Mouse (Mus musculus) splenic B cell, adult 2 months (primary cell): ENCODE data around the gene Foxj3.

Experiments used
- DNase-seq: peaks from one replicate; pipeline ENCODE4 v3.0.0-alpha.2; 2011; ENCODE audit warnings: low read depth, low spot score
- H3K27me3 ChIP-seq: 2 replicates; pipeline ENCODE4 v1.6.1; 2012; ENCODE audit warnings: mild to moderate bottlenecking, low read length, moderate library complexity, mixed read lengths; ENCODE audit not compliant: control insufficient read depth, poor library complexity, insufficient read depth, severe bottlenecking
- H3K36me3 ChIP-seq: 2 replicates; pipeline ENCODE4 v1.6.1; 2012; ENCODE audit warnings: mild to moderate bottlenecking, low read length, moderate library complexity, mixed read lengths; ENCODE audit not compliant: control insufficient read depth, poor library complexity, insufficient read depth, severe bottlenecking

The Foxj3 gene

GRCm38 (mm10) chr4:119637176-119637845, 100.5 kb downstream of the Foxj3 start, which contains the start of gene Guca2a:
TSS of gene Guca2a (plus strand) at chr4:119637704.
- no peaks in the 10 kb centered on the region for H3K36me3 ChIP-seq
- DNase-seq = no peak
- no peaks in the 10 kb centered on the region for H3K27me3 ChIP-seq

GRCm38 (mm10) chr4:119637946-119638345, 101.1 kb downstream of the Foxj3 start:
- no peaks in the 10 kb centered on the region for H3K27me3 ChIP-seq

GRCm38 (mm10) chr4:119638656-119639055, 101.9 kb downstream of the Foxj3 start:
- no peaks in the 10 kb centered on the region for H3K36me3 ChIP-seq
- no peak for DNase-seq
- H3K27me3 ChIP-seq = no peaks in the 10 kb centered on the region

More at GRCm38 (mm10) chr4:119637946-119638345, 101.1 kb downstream of the Foxj3 start:
- no peak for DNase-seq
- H3K36me3 ChIP-seq = no peaks in the 10 kb centered on the region

GRCm38 (mm10) chr4:119642666-119643065, 105.9 kb downstream of the Foxj3 start:
- Histone ChIP-seq H3K27me3 (no peaks in the 10 kb centered on the region), H3K36me3 (no peaks in the 10 kb centered on the region)
- DNase-seq = peak; percentile 19

- H3K36me3 ChIP-seq = no peaks in the 10 kb centered on the region
- H3K27me3 ChIP-seq = no peaks in the 10 kb centered on the region
- DNase-seq = no peak
These were observed 120.2 kb downstream of the Foxj3 start for GRCm38 (mm10) chr4:119657011-119657410.

GRCm38 (mm10) chr4:119658246-119658645, 121.4 kb downstream of the Foxj3 start:
- Histone ChIP-seq H3K27me3 (no peaks in the 10 kb centered on the region), H3K36me3 (no peaks in the 10 kb centered on the region)
- DNase-seq = no peak

- Histone ChIP-seq H3K27me3 (no peaks in the 10 kb centered on the region), H3K36me3 (no peaks in the 10 kb centered on the region)
- DNase-seq = no peak
These were observed 121.9 kb downstream of the Foxj3 start, which contains the start of gene Guca2b for GRCm38 (mm10) chr4:119658731-119659130. TSS of gene Guca2b (minus strand) at chr4:119658954.

- no peaks in the 10 kb centered on the region for H3K27me3 ChIP-seq
- DNase-seq = no peak
- H3K36me3 ChIP-seq = no peaks in the 10 kb centered on the region
These were observed 123.2 kb downstream of the Foxj3 start for GRCm38 (mm10) chr4:119660007-119660406.

GRCm38 (mm10) chr4:119662151-119662550, 125.3 kb downstream of the Foxj3 start:
- DNase-seq = no peak
- no peaks in the 10 kb centered on the region for H3K36me3 ChIP-seq
- no peaks in the 10 kb centered on the region for H3K27me3 ChIP-seq

GRCm38 (mm10) chr4:119662976-119663375, 126.2 kb downstream of the Foxj3 start:
- H3K36me3 ChIP-seq = no peaks in the 10 kb centered on the region
- no peaks in the 10 kb centered on the region for H3K27me3 ChIP-seq
- DNase-seq = no peak

GRCm38 (mm10) chr4:119663409-119664095, 126.7 kb downstream of the Foxj3 start:
- H3K27me3 ChIP-seq = no peaks in the 10 kb centered on the region
- DNase-seq = peak; percentile 82

GRCm38 (mm10) chr4:119665166-119665565, 128.4 kb downstream of the Foxj3 start:
- Histone ChIP-seq H3K36me3 (no peaks in the 10 kb centered on the region), H3K27me3 (no peaks in the 10 kb centered on the region)
- no peak for DNase-seq

More at GRCm38 (mm10) chr4:119663409-119664095, 126.7 kb downstream of the Foxj3 start:
- no peaks in the 10 kb centered on the region for H3K36me3 ChIP-seq

GRCm38 (mm10) chr4:119666116-119666515, 129.3 kb downstream of the Foxj3 start:
- H3K27me3 ChIP-seq = no peaks in the 10 kb centered on the region
- DNase-seq = no peak
- H3K36me3 ChIP-seq = no peaks in the 10 kb centered on the region

- Histone ChIP-seq H3K27me3 (no peaks in the 10 kb centered on the region), H3K36me3 (no peaks in the 10 kb centered on the region)
- DNase-seq = peak; percentile 78
These were observed 130.7 kb downstream of the Foxj3 start for GRCm38 (mm10) chr4:119667454-119667853.

GRCm38 (mm10) chr4:119668185-119668584, 131.4 kb downstream of the Foxj3 start:
- Histone ChIP-seq H3K36me3 (no peaks in the 10 kb centered on the region), H3K27me3 (no peaks in the 10 kb centered on the region)
- no peak for DNase-seq
